Mouse (Mus musculus): ENCODE results near the gene Etv3. TPM values are rescaled to one million over a fixed set of nuclear protein-coding genes. Genes with fewer than 3 reads are reported as not detected.

Gene Etv3
- polyA plus RNA-seq, 1 experiment from 2014 or later, result 12.4 TPM

GRCm38 (mm10) chr3:87562370-87562769 lies 37.2 kb downstream of the Etv3 start:
- H3K4me2 ChIP-seq (ENCODE audit: low read length), result no peak overlapping the region
- 2% methylated on average over 6 of the region's 6 CpGs for WGBS
- H3K27me3 ChIP-seq (replicated peaks; ENCODE audit: control insufficient read depth, insufficient read depth, low read length), result no peaks in the 10 kb centered on the region
- peaks cover 10% of the 10 kb centered on the region for H3K4me1 ChIP-seq (replicated peaks; ENCODE audit: control insufficient read depth, insufficient read depth, low read length)
- H3K9me3 ChIP-seq (ENCODE audit: control insufficient read depth, low read length), result no peaks in the 10 kb centered on the region
- no peak overlapping the region for H3K4me3 ChIP-seq (replicated peaks; ENCODE audit: low read length)
- no peak for ATAC-seq
- no peak overlapping the region for H3K9ac ChIP-seq (replicated peaks; ENCODE audit: low read depth, low read length)
- no peak overlapping the region for H3K27ac ChIP-seq (ENCODE audit: low read length)
- H3K36me3 ChIP-seq (ENCODE audit: control insufficient read depth, insufficient read depth), result no peaks in the 10 kb centered on the region

- Histone ChIP-seq H3K4me3 (replicated peaks; ENCODE audit: low read length) (no peak overlapping the region), H3K27ac (ENCODE audit: low read length) (no peak overlapping the region), H3K4me2 (ENCODE audit: low read length) (no peak overlapping the region), H3K9me3 (ENCODE audit: control insufficient read depth, low read length) (no peaks in the 10 kb centered on the region), H3K27me3 (replicated peaks; ENCODE audit: control insufficient read depth, insufficient read depth, low read length) (no peaks in the 10 kb centered on the region), H3K4me1 (replicated peaks; ENCODE audit: control insufficient read depth, insufficient read depth, low read length) (peaks cover 10% of the 10 kb centered on the region), H3K36me3 (ENCODE audit: control insufficient read depth, insufficient read depth) (no peaks in the 10 kb centered on the region), H3K9ac (replicated peaks; ENCODE audit: low read depth, low read length) (no peak overlapping the region)
- ATAC-seq, result no peak
- WGBS, result 79% methylated on average over 5 of the region's 5 CpGs
These were observed 38.3 kb downstream of the Etv3 start for GRCm38 (mm10) chr3:87563466-87563865.

- 53% methylated on average over 6 of the region's 6 CpGs for WGBS
- peak; percentile 34 for ATAC-seq
- Histone ChIP-seq H3K27ac (ENCODE audit: low read length) (peak overlapping the region; percentile 92), H3K4me1 (replicated peaks; ENCODE audit: control insufficient read depth, insufficient read depth, low read length) (peaks cover 10% of the 10 kb centered on the region), H3K9me3 (ENCODE audit: control insufficient read depth, low read length) (no peaks in the 10 kb centered on the region), H3K36me3 (ENCODE audit: control insufficient read depth, insufficient read depth) (no peaks in the 10 kb centered on the region), H3K9ac (replicated peaks; ENCODE audit: low read depth, low read length) (peak overlapping the region; percentile 48), H3K4me3 (replicated peaks; ENCODE audit: low read length) (peak overlapping the region; percentile 22), H3K27me3 (replicated peaks; ENCODE audit: control insufficient read depth, insufficient read depth, low read length) (no peaks in the 10 kb centered on the region), H3K4me2 (ENCODE audit: low read length) (peak overlapping the region; percentile 48)
These were observed 40.4 kb downstream of the Etv3 start for GRCm38 (mm10) chr3:87565623-87566022.

DNA sequence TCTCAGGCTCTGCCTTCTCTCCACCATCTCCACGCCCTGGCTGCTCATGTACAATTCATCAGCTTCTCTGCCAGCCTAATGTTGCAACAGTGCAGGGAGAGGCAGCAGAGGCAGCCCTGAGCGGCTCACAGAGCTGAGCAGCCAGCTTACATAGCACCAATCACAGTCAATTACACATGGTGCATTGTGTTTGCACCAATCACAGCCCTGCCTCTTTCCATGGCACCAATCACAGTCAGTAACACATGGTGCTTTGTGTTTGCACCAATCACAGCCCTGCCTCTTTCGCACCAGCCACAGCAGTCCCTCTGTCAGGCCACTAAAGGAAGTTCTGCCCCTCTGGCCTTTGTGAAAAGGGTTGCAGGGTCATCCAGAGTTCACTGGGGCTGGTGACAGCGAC lies 40.9 kb downstream of the Etv3 start:
- H3K9ac ChIP-seq (replicated peaks; ENCODE audit: low read depth, low read length), result peak overlapping the region; percentile 63
- H3K27ac ChIP-seq (ENCODE audit: low read length), result peak overlapping the region; percentile 92
- no peaks in the 10 kb centered on the region for H3K36me3 ChIP-seq (ENCODE audit: control insufficient read depth, insufficient read depth)
- H3K4me1 ChIP-seq (replicated peaks; ENCODE audit: control insufficient read depth, insufficient read depth, low read length), result peaks cover 10% of the 10 kb centered on the region
- H3K27me3 ChIP-seq (replicated peaks; ENCODE audit: control insufficient read depth, insufficient read depth, low read length), result no peaks in the 10 kb centered on the region
- under 1% methylated on average over 4 of the region's 4 CpGs for WGBS
- H3K9me3 ChIP-seq (ENCODE audit: control insufficient read depth, low read length), result no peaks in the 10 kb centered on the region
- peak; percentile 100 for ATAC-seq
- H3K4me3 ChIP-seq (replicated peaks; ENCODE audit: low read length), result peak overlapping the region; percentile 48
- peak overlapping the region; percentile 67 for H3K4me2 ChIP-seq (ENCODE audit: low read length)

DNA sequence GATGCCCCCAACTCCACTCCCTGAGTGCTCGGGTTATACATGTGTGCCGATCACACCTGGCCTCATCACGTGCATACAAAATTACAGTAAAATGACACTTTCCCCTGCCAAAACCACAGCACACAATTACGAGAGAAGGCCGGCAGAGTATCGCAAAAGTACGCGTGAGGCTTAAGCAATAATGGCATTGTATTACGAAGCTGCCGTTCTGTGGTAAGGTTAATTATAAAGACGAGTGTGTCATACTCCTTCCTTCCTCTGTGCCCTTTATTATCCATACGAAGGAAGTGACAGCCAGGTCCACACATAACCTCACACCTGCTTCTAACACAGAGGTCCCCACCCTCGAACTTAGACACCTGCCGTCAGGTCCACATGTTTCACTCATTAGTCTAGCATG lies 42.3 kb downstream of the Etv3 start:
- WGBS, result 92% methylated on average over 14 of the region's 14 CpGs
- Histone ChIP-seq H3K36me3 (ENCODE audit: control insufficient read depth, insufficient read depth) (no peaks in the 10 kb centered on the region), H3K4me3 (replicated peaks; ENCODE audit: low read length) (no peak overlapping the region), H3K9ac (replicated peaks; ENCODE audit: low read depth, low read length) (no peak overlapping the region), H3K4me1 (replicated peaks; ENCODE audit: control insufficient read depth, insufficient read depth, low read length) (peaks cover 10% of the 10 kb centered on the region), H3K9me3 (ENCODE audit: control insufficient read depth, low read length) (no peaks in the 10 kb centered on the region), H3K4me2 (ENCODE audit: low read length) (no peak overlapping the region), H3K27me3 (replicated peaks; ENCODE audit: control insufficient read depth, insufficient read depth, low read length) (no peaks in the 10 kb centered on the region), H3K27ac (ENCODE audit: low read length) (no peak overlapping the region)
- ATAC-seq, result no peak

GRCm38 (mm10) chr3:87568681-87569080 lies 43.5 kb downstream of the Etv3 start:
- peaks cover 10% of the 10 kb centered on the region for H3K4me1 ChIP-seq (replicated peaks; ENCODE audit: control insufficient read depth, insufficient read depth, low read length)
- 94% methylated on average over 5 of the region's 5 CpGs for WGBS
- no peak overlapping the region for H3K27ac ChIP-seq (ENCODE audit: low read length)
- no peaks in the 10 kb centered on the region for H3K9me3 ChIP-seq (ENCODE audit: control insufficient read depth, low read length)
- no peak overlapping the region for H3K9ac ChIP-seq (replicated peaks; ENCODE audit: low read depth, low read length)
- H3K4me3 ChIP-seq (replicated peaks; ENCODE audit: low read length), result no peak overlapping the region
- ATAC-seq, result no peak
- no peaks in the 10 kb centered on the region for H3K27me3 ChIP-seq (replicated peaks; ENCODE audit: control insufficient read depth, insufficient read depth, low read length)
- H3K4me2 ChIP-seq (ENCODE audit: low read length), result no peak overlapping the region
- H3K36me3 ChIP-seq (ENCODE audit: control insufficient read depth, insufficient read depth), result no peaks in the 10 kb centered on the region

GRCm38 (mm10) chr3:87575766-87576165 lies 50.6 kb downstream of the Etv3 start:
- no peak overlapping the region for H3K9ac ChIP-seq (replicated peaks; ENCODE audit: low read depth, low read length)
- 41% methylated on average over 6 of the region's 6 CpGs for WGBS
- ATAC-seq, result no peak

GRCm38 (mm10) chr3:87582259-87582658 lies 57.1 kb downstream of the Etv3 start:
- Histone ChIP-seq H3K4me2 (ENCODE audit: low read length) (no peak overlapping the region), H3K27me3 (replicated peaks; ENCODE audit: control insufficient read depth, insufficient read depth, low read length) (no peaks in the 10 kb centered on the region), H3K4me3 (replicated peaks; ENCODE audit: low read length) (no peak overlapping the region), H3K36me3 (ENCODE audit: control insufficient read depth, insufficient read depth) (no peaks in the 10 kb centered on the region), H3K9ac (replicated peaks; ENCODE audit: low read depth, low read length) (no peak overlapping the region), H3K9me3 (ENCODE audit: control insufficient read depth, low read length) (no peaks in the 10 kb centered on the region), H3K27ac (ENCODE audit: low read length) (no peak overlapping the region), H3K4me1 (replicated peaks; ENCODE audit: control insufficient read depth, insufficient read depth, low read length) (no peaks in the 10 kb centered on the region)
- WGBS, result 92% methylated on average over 4 of the region's 4 CpGs
- no peak for ATAC-seq

More at GRCm38 (mm10) chr3:87575766-87576165, 50.6 kb downstream of the Etv3 start:
- Histone ChIP-seq H3K4me2 (ENCODE audit: low read length) (no peak overlapping the region), H3K36me3 (ENCODE audit: control insufficient read depth, insufficient read depth) (no peaks in the 10 kb centered on the region), H3K4me1 (replicated peaks; ENCODE audit: control insufficient read depth, insufficient read depth, low read length) (no peaks in the 10 kb centered on the region), H3K27me3 (replicated peaks; ENCODE audit: control insufficient read depth, insufficient read depth, low read length) (no peaks in the 10 kb centered on the region), H3K9me3 (ENCODE audit: control insufficient read depth, low read length) (no peaks in the 10 kb centered on the region), H3K4me3 (replicated peaks; ENCODE audit: low read length) (no peak overlapping the region), H3K27ac (ENCODE audit: low read length) (no peak overlapping the region)
